Mouse (Mus musculus) ES-Bruce4 (cell line): Measurements from ENCODE around the gene Prdm16.

Experiments
- CTCF ChIP-seq: IDR thresholded peaks from one replicate; pipeline ENCODE4 v1.8.1; 2011; ENCODE audit warnings: low read depth, low read length
- EP300 ChIP-seq: IDR thresholded peaks from 2 replicates; pipeline ENCODE4 v1.6.1; 2011; ENCODE audit warnings: low read depth, low read length; ENCODE audit not compliant: insufficient read depth

GRCm38 (mm10) chr4:154390333-154391080 lies 246.2 kb downstream of the Prdm16 start:
- 0 out of 2 replicates have a peak, but pooled peaks have one; percentile 9 for TF ChIP-seq EP300
- no peak for TF ChIP-seq CTCF
